Mouse (Mus musculus): Measurements from ENCODE around the gene Lrrc8b. TPM values are rescaled to one million over a fixed set of nuclear protein-coding genes. Genes with fewer than 3 reads are reported as not detected.

Lrrc8b gene
- total and polyA plus RNA-seq, 2 experiments from 2014 or later = 20.8 to 64.0 TPM

GRCm38 (mm10) chr5:105464671-105465070 lies 49.1 kb downstream of the Lrrc8b start:
- no peak overlapping the region for H3K27ac ChIP-seq (ENCODE audit: low read depth, low read length)
- no peak for DNase-seq
- H3K27me3 ChIP-seq (ENCODE audit: insufficient read depth, low read length) = no peaks in the 10 kb centered on the region
- TF ChIP-seq CTCF (IDR thresholded peaks at IDR 0.05; ENCODE audit: low read depth) = no peak
- H3K4me1 ChIP-seq (ENCODE audit: insufficient read depth) = no peaks in the 10 kb centered on the region
- no peak overlapping the region for H3K9ac ChIP-seq
- ATAC-seq = no peak
- no peak overlapping the region for H3K4me3 ChIP-seq (ENCODE audit: low read depth, low read length)
- H3K9me3 ChIP-seq (ENCODE audit: low read length) = no peaks in the 10 kb centered on the region
- H3K4me2 ChIP-seq (ENCODE audit: low read depth) = no peak overlapping the region
- H3K36me3 ChIP-seq (ENCODE audit: insufficient read depth) = peaks cover 3% of the 10 kb centered on the region; the same call in 1 of the 2 replicates

- H3K9ac ChIP-seq = no peak overlapping the region
- no peak overlapping the region for H3K4me2 ChIP-seq (ENCODE audit: low read depth)
- WGBS = 96% methylated on average over 8 of the region's 8 CpGs
- no peaks in the 10 kb centered on the region for H3K9me3 ChIP-seq (ENCODE audit: low read length)
- no peak for DNase-seq
- no peak overlapping the region for H3K4me3 ChIP-seq (ENCODE audit: low read depth, low read length)
- H3K27ac ChIP-seq (ENCODE audit: low read depth, low read length) = no peak overlapping the region
- H3K36me3 ChIP-seq (ENCODE audit: insufficient read depth) = peaks cover 3% of the 10 kb centered on the region; the same call in 1 of the 2 replicates
- no peak for ATAC-seq
- no peaks in the 10 kb centered on the region for H3K4me1 ChIP-seq (ENCODE audit: insufficient read depth)
- TF ChIP-seq CTCF (IDR thresholded peaks at IDR 0.05; ENCODE audit: low read depth) = no peak
- H3K27me3 ChIP-seq (ENCODE audit: insufficient read depth, low read length) = no peaks in the 10 kb centered on the region
Observed at GRCm38 (mm10) chr5:105465550-105465949, 50.0 kb downstream of the Lrrc8b start.

GRCm38 (mm10) chr5:105466471-105466902 lies 50.9 kb downstream of the Lrrc8b start:
- no peak for TF ChIP-seq CTCF (IDR thresholded peaks at IDR 0.05; ENCODE audit: low read depth)
- ATAC-seq = peak; percentile 55
- no peaks in the 10 kb centered on the region for H3K4me1 ChIP-seq (ENCODE audit: insufficient read depth)
- DNase-seq = peak; percentile 12
- no peak overlapping the region for H3K4me2 ChIP-seq (ENCODE audit: low read depth)
- H3K9ac ChIP-seq = no peak overlapping the region
- H3K27me3 ChIP-seq (ENCODE audit: insufficient read depth, low read length) = no peaks in the 10 kb centered on the region
- WGBS = 83% methylated on average over 7 of the region's 7 CpGs
- H3K4me3 ChIP-seq (ENCODE audit: low read depth, low read length) = no peak overlapping the region
- no peaks in the 10 kb centered on the region for H3K9me3 ChIP-seq (ENCODE audit: low read length)
- H3K36me3 ChIP-seq (ENCODE audit: insufficient read depth) = peaks cover 3% of the 10 kb centered on the region; the same call in 1 of the 2 replicates
- peak overlapping the region; percentile 69 for H3K27ac ChIP-seq (ENCODE audit: low read depth, low read length)

GRCm38 (mm10) chr5:105467271-105467670 lies 51.7 kb downstream of the Lrrc8b start:
- DNase-seq (peak; percentile 24), ATAC-seq (peak; percentile 74)
- no peak overlapping the region; the same call in 1 of the 2 replicates for H3K9ac ChIP-seq
- TF ChIP-seq CTCF (IDR thresholded peaks at IDR 0.05; ENCODE audit: low read depth) = no peak
- 62% methylated on average over 10 of the region's 10 CpGs for WGBS
- H3K4me2 ChIP-seq (ENCODE audit: low read depth) = no peak overlapping the region
- H3K27ac ChIP-seq (ENCODE audit: low read depth, low read length) = peak overlapping the region; percentile 69
- no peaks in the 10 kb centered on the region for H3K9me3 ChIP-seq (ENCODE audit: low read length)
- no peaks in the 10 kb centered on the region for H3K4me1 ChIP-seq (ENCODE audit: insufficient read depth)
- no peaks in the 10 kb centered on the region for H3K27me3 ChIP-seq (ENCODE audit: insufficient read depth, low read length)
- H3K4me3 ChIP-seq (ENCODE audit: low read depth, low read length) = no peak overlapping the region
- H3K36me3 ChIP-seq (ENCODE audit: insufficient read depth) = peaks cover 3% of the 10 kb centered on the region; the same call in 1 of the 2 replicates

GRCm38 (mm10) chr5:105472983-105473705 lies 57.6 kb downstream of the Lrrc8b start:
- ATAC-seq = no peak

GRCm38 (mm10) chr5:105477527-105477926 lies 62.0 kb downstream of the Lrrc8b start:
- no peak overlapping the region for H3K4me2 ChIP-seq (ENCODE audit: low read depth)
- H3K27ac ChIP-seq (ENCODE audit: low read depth, low read length) = no peak overlapping the region
- no peak for TF ChIP-seq CTCF (IDR thresholded peaks at IDR 0.05; ENCODE audit: low read depth)
- no peaks in the 10 kb centered on the region for H3K4me1 ChIP-seq (ENCODE audit: insufficient read depth)
- H3K27me3 ChIP-seq (ENCODE audit: insufficient read depth, low read length) = no peaks in the 10 kb centered on the region
- no peak overlapping the region for H3K4me3 ChIP-seq (ENCODE audit: low read depth, low read length)
- 89% methylated on average over 9 of the region's 9 CpGs for WGBS
- DNase-seq (no peak), ATAC-seq (no peak)
- H3K9me3 ChIP-seq (ENCODE audit: low read length) = no peaks in the 10 kb centered on the region
- H3K9ac ChIP-seq = no peak overlapping the region
- peaks cover 44% of the 10 kb centered on the region for H3K36me3 ChIP-seq (ENCODE audit: insufficient read depth)

More at GRCm38 (mm10) chr5:105472983-105473705, 57.6 kb downstream of the Lrrc8b start:
- H3K27me3 ChIP-seq (ENCODE audit: insufficient read depth, low read length) = no peaks in the 10 kb centered on the region
- no peak for DNase-seq
- no peak for TF ChIP-seq CTCF (IDR thresholded peaks at IDR 0.05; ENCODE audit: low read depth)
- no peak overlapping the region for H3K4me2 ChIP-seq (ENCODE audit: low read depth)
- H3K9me3 ChIP-seq (ENCODE audit: low read length) = no peaks in the 10 kb centered on the region
- H3K4me3 ChIP-seq (ENCODE audit: low read depth, low read length) = no peak overlapping the region
- peaks cover 10% of the 10 kb centered on the region for H3K36me3 ChIP-seq (ENCODE audit: insufficient read depth)
- 69% methylated on average over 5 of the region's 5 CpGs for WGBS
- no peak overlapping the region for H3K9ac ChIP-seq
- no peak overlapping the region for H3K27ac ChIP-seq (ENCODE audit: low read depth, low read length)
- no peaks in the 10 kb centered on the region for H3K4me1 ChIP-seq (ENCODE audit: insufficient read depth)

GRCm38 (mm10) chr5:105479673-105480072 lies 64.1 kb downstream of the Lrrc8b start:
- Histone ChIP-seq H3K9me3 (ENCODE audit: low read length) (no peaks in the 10 kb centered on the region), H3K4me1 (ENCODE audit: insufficient read depth) (no peaks in the 10 kb centered on the region), H3K36me3 (ENCODE audit: insufficient read depth) (peaks cover 44% of the 10 kb centered on the region), H3K9ac (no peak overlapping the region), H3K27me3 (ENCODE audit: insufficient read depth, low read length) (no peaks in the 10 kb centered on the region), H3K27ac (ENCODE audit: low read depth, low read length) (no peak overlapping the region), H3K4me3 (ENCODE audit: low read depth, low read length) (no peak overlapping the region), H3K4me2 (ENCODE audit: low read depth) (no peak overlapping the region)
- 86% methylated on average over 13 of the region's 13 CpGs for WGBS
- DNase-seq (no peak), ATAC-seq (no peak)
- no peak for TF ChIP-seq CTCF (IDR thresholded peaks at IDR 0.05; ENCODE audit: low read depth)

Measured in forebrain, postnatal 0 days (tissue).